Mouse (Mus musculus): ENCODE results near the gene Gm9999. TPM values are rescaled to one million over a fixed set of nuclear protein-coding genes. Genes with fewer than 3 reads are reported as not detected.
"Not testable (repeated sequence)": the region's sequence is repeated elsewhere in the genome, so short reads cannot be mapped to it uniquely, and the experiment has no call there.

Gm9999 gene
- polyA plus RNA-seq, 2 experiments = not detected

DNA sequence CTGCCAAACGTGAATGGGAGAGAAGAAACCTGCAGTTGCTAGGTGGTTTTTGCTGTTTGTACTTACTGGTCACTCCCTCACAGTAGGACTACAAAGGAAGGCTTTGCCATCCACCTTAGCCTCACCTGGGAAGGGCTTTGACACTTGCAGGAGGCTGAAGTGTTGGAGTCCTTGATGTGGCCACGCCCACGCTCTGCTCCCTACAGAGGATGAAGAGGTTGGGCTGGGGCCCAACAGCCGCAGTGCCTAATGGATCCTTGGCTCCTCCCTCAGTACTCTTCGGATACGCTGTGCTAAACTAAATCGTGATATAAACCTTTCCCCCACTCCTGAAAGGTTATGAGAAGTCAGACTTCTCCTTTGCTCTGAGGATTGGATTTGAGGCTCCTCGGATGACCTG lies 37.6 kb downstream of the Gm9999 start:
- no peak overlapping the region for H3K4me3 ChIP-seq (ENCODE audit: insufficient read depth in 1 of 2, low read depth in 2 of 2, low read length in 2 of 2)
- H3K9ac ChIP-seq (replicated peaks) = no peak overlapping the region
- no peak overlapping the region for H3K27ac ChIP-seq
- no peaks in the 10 kb centered on the region for H3K9me3 ChIP-seq (ENCODE audit: control insufficient read depth, low read length)
- ATAC-seq (ENCODE audit: insufficient read depth) = no peak
- no peak for DNase-seq (ENCODE audit: low read depth in 3 of 3, low spot score in 3 of 3)
- H3K4me1 ChIP-seq (replicated peaks; ENCODE audit: control insufficient read depth in 2 of 2, insufficient read depth in 2 of 2, low read length in 1 of 2) = no peaks in the 10 kb centered on the region; a peak in 1 of 4 replicates
- 21% methylated on average over 8 of the region's 8 CpGs for WGBS (ENCODE audit: insufficient replicate concordance)
- H3K36me3 ChIP-seq (replicated peaks; ENCODE audit: control insufficient read depth, insufficient read depth, low read depth) = no peaks in the 10 kb centered on the region
- TF ChIP-seq CTCF (IDR thresholded peaks at IDR 0.05; ENCODE audit: low read depth) (no peak), EP300 (IDR thresholded peaks at IDR 0.05; ENCODE audit: low read depth) (no peak)
- no peaks in the 10 kb centered on the region; the same call in 1 of the 2 replicates for H3K27me3 ChIP-seq (ENCODE audit: control insufficient read depth, insufficient read depth, low read length)
- H3K4me2 ChIP-seq (ENCODE audit: low read depth) = no peak overlapping the region

DNA sequence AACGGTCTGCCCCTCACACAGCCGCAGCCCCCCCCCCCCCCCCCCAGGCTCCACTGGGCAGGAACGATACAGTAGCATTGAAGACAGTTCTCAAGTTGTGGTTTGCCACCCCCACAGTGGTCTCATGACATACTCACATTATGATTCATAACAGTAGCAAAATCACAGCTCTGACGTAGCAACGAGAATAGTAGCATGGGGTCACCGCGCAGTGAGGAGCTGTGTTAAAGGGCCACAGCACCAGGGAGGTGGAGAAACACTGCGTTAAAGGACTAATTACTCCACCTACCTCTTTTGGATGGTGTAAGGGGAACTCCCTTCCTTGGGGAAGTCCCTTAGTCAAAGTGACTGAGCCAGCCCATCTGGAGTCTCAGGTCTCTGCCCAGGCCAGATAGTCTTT lies 39.1 kb downstream of the Gm9999 start:
- WGBS (ENCODE audit: insufficient replicate concordance) = 39% methylated on average over 8 of the region's 8 CpGs
- 0 out of 2 replicates have a peak, but pooled peaks have one; percentile 23 for ATAC-seq (ENCODE audit: insufficient read depth)

DNA sequence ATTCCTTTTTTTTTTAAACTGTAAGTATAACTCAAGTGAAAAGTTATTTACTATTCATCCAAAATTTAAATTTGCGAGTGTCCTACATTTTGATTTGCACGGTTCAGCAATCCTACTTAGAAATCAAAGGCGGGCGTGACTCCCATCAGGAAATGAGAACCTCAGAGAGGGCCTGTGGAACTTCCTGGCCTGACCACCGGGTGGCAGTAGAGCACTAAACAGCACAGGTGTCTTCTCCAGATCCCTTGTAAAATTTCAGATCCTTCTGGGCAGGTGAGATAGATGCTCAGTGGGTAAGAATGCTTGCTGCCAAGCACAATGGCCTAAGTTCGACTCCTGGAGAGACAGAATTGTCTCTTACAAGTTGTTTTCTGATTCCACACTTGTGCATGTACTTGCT lies 40.1 kb downstream of the Gm9999 start:
- Histone ChIP-seq H3K27me3 (ENCODE audit: control insufficient read depth, insufficient read depth, low read length) (no peaks in the 10 kb centered on the region; the same call in 1 of the 2 replicates), H3K4me2 (ENCODE audit: low read depth) (no peak overlapping the region), H3K36me3 (replicated peaks; ENCODE audit: control insufficient read depth, insufficient read depth, low read depth) (no peaks in the 10 kb centered on the region), H3K4me1 (replicated peaks; ENCODE audit: control insufficient read depth in 2 of 2, insufficient read depth in 2 of 2, low read length in 1 of 2) (no peaks in the 10 kb centered on the region), H3K9me3 (ENCODE audit: control insufficient read depth, low read length) (no peaks in the 10 kb centered on the region), H3K9ac (replicated peaks) (no peak overlapping the region), H3K27ac (no peak overlapping the region), H3K4me3 (ENCODE audit: insufficient read depth in 1 of 2, low read depth in 2 of 2, low read length in 2 of 2) (no peak overlapping the region)
- peak in 2 of 3 experiments; percentile 35 to 58 for DNase-seq (ENCODE audit: low read depth in 3 of 3, low spot score in 3 of 3)
- WGBS (ENCODE audit: insufficient replicate concordance) = 4% methylated on average over 6 of the region's 6 CpGs
- TF ChIP-seq CTCF (IDR thresholded peaks at IDR 0.05; ENCODE audit: low read depth) (peak; percentile 89), EP300 (IDR thresholded peaks at IDR 0.05; ENCODE audit: low read depth) (no peak)
- ATAC-seq (ENCODE audit: insufficient read depth) = no peak

More for the DNA sequence above, 39.1 kb downstream of the Gm9999 start:
- Histone ChIP-seq H3K9me3 (ENCODE audit: control insufficient read depth, low read length) (no peaks in the 10 kb centered on the region), H3K9ac (replicated peaks) (no peak overlapping the region), H3K4me1 (replicated peaks; ENCODE audit: control insufficient read depth in 2 of 2, insufficient read depth in 2 of 2, low read length in 1 of 2) (no peaks in the 10 kb centered on the region), H3K4me3 (ENCODE audit: insufficient read depth in 1 of 2, low read depth in 2 of 2, low read length in 2 of 2) (no peak overlapping the region), H3K27me3 (ENCODE audit: control insufficient read depth, insufficient read depth, low read length) (no peaks in the 10 kb centered on the region; the same call in 1 of the 2 replicates), H3K4me2 (ENCODE audit: low read depth) (no peak overlapping the region), H3K27ac (no peak overlapping the region), H3K36me3 (replicated peaks; ENCODE audit: control insufficient read depth, insufficient read depth, low read depth) (no peaks in the 10 kb centered on the region)
- DNase-seq (ENCODE audit: low read depth in 3 of 3, low spot score in 3 of 3) = peak in 1 of 3 experiments; percentile 47
- no peak for TF ChIP-seq EP300 (IDR thresholded peaks at IDR 0.05; ENCODE audit: low read depth)
- no peak for TF ChIP-seq CTCF (IDR thresholded peaks at IDR 0.05; ENCODE audit: low read depth)

DNA sequence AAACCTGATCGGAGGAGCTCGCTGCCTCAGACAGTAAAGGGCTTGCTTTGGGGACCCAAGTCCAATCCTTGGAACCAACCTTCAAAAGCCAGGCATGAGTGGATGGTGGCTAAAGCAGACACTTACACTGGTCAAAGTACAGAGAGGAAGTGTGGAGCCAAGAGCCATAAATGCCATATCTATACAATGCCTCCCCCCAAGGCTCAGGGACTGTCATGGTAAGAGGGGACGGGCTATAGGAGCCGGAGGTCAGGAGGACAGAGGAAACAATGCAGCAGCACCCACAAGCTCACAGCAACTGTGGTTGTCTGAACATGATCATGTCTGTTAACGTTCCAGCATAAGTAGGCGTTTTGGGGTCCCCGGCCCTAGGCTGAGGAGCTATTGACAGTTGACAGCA lies 41.1 kb downstream of the Gm9999 start:
- no peak overlapping the region for H3K4me2 ChIP-seq (ENCODE audit: low read depth)
- no peaks in the 10 kb centered on the region for H3K36me3 ChIP-seq (replicated peaks; ENCODE audit: control insufficient read depth, insufficient read depth, low read depth)
- H3K27ac ChIP-seq = no peak overlapping the region
- no peak overlapping the region for H3K9ac ChIP-seq (replicated peaks)
- no peaks in the 10 kb centered on the region for H3K4me1 ChIP-seq (replicated peaks; ENCODE audit: control insufficient read depth in 2 of 2, insufficient read depth in 2 of 2, low read length in 1 of 2)
- TF ChIP-seq CTCF (IDR thresholded peaks at IDR 0.05; ENCODE audit: low read depth) (no peak), EP300 (IDR thresholded peaks at IDR 0.05; ENCODE audit: low read depth) (no peak)
- no peaks in the 10 kb centered on the region for H3K9me3 ChIP-seq (ENCODE audit: control insufficient read depth, low read length)
- no peak overlapping the region for H3K4me3 ChIP-seq (ENCODE audit: insufficient read depth in 1 of 2, low read depth in 2 of 2, low read length in 2 of 2)
- DNase-seq (ENCODE audit: low read depth in 3 of 3, low spot score in 3 of 3) (no peak), ATAC-seq (ENCODE audit: insufficient read depth) (no peak)
- no peaks in the 10 kb centered on the region; the same call in 1 of the 2 replicates for H3K27me3 ChIP-seq (ENCODE audit: control insufficient read depth, insufficient read depth, low read length)
- 64% methylated on average over 7 of the region's 7 CpGs for WGBS (ENCODE audit: insufficient replicate concordance)

DNA sequence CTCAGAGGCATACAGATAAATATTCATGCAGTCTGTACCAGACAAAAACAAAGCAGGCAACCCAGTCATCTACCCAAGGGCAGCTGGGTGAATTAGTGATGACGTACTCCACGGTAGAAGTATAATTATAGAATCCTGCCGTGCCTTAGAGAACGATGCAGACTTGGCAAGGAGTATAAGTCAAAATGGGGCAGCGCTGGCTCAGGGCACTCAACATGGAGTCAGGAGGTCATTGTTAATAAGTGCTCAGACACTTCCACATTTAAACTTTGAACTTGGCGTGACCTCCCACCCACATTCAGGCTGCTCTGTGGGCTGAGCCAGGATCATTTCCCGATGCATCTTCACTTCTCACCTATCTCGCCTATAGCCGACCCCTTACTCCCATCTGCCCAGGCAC lies 42.0 kb downstream of the Gm9999 start:
- ATAC-seq (ENCODE audit: insufficient read depth) (no peak), DNase-seq (ENCODE audit: low read depth in 3 of 3, low spot score in 3 of 3) (no peak)
- no peaks in the 10 kb centered on the region; the same call in 1 of the 2 replicates for H3K27me3 ChIP-seq (ENCODE audit: control insufficient read depth, insufficient read depth, low read length)
- H3K9me3 ChIP-seq (ENCODE audit: control insufficient read depth, low read length) = no peaks in the 10 kb centered on the region
- WGBS (ENCODE audit: insufficient replicate concordance) = 61% methylated on average over 9 of the region's 9 CpGs
- no peak overlapping the region for H3K27ac ChIP-seq
- H3K4me1 ChIP-seq (replicated peaks; ENCODE audit: control insufficient read depth in 2 of 2, insufficient read depth in 2 of 2, low read length in 1 of 2) = no peaks in the 10 kb centered on the region
- H3K4me3 ChIP-seq (ENCODE audit: insufficient read depth in 1 of 2, low read depth in 2 of 2, low read length in 2 of 2) = no peak overlapping the region
- TF ChIP-seq CTCF (IDR thresholded peaks at IDR 0.05; ENCODE audit: low read depth) (no peak), EP300 (IDR thresholded peaks at IDR 0.05; ENCODE audit: low read depth) (no peak)
- no peak overlapping the region for H3K4me2 ChIP-seq (ENCODE audit: low read depth)
- H3K36me3 ChIP-seq (replicated peaks; ENCODE audit: control insufficient read depth, insufficient read depth, low read depth) = no peaks in the 10 kb centered on the region
- H3K9ac ChIP-seq (replicated peaks) = no peak overlapping the region

DNA sequence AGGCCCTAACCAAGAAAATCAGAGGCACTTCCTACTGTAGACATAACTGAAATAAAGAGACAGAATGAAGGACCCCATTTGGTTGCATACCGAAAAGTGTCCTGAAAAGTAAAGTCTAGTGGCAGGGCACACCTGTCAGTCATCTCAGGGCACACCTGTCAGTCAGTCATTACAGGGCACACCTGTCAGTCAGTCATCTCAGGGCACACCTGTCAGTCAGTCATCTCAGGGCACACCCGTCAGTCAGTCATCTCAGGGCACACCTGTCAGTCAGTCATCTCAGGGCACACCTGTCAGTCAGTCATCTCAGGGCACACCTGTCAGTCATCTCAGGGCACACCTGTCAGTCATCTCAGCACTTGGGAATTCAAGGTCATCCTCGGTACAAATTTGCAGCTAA lies 43.5 kb downstream of the Gm9999 start:
- not testable (repeated sequence) for H3K36me3 ChIP-seq (replicated peaks; ENCODE audit: control insufficient read depth, insufficient read depth, low read depth); DNase-seq (ENCODE audit: low read depth in 3 of 3, low spot score in 3 of 3); H3K9me3 ChIP-seq (ENCODE audit: control insufficient read depth, low read length); ATAC-seq (ENCODE audit: insufficient read depth); H3K4me2 ChIP-seq (ENCODE audit: low read depth); H3K27me3 ChIP-seq (ENCODE audit: control insufficient read depth, insufficient read depth, low read length); H3K9ac ChIP-seq (replicated peaks); H3K27ac ChIP-seq; H3K4me3 ChIP-seq (ENCODE audit: insufficient read depth in 1 of 2, low read depth in 2 of 2, low read length in 2 of 2); H3K4me1 ChIP-seq (replicated peaks; ENCODE audit: control insufficient read depth in 2 of 2, insufficient read depth in 2 of 2, low read length in 1 of 2)
- WGBS (ENCODE audit: insufficient replicate concordance) = 61% methylated on average over 3 of the region's 3 CpGs

Data from liver, embryonic 14.5 days (tissue).